Mouse (Mus musculus) CD4-positive, CD25-positive, alpha-beta regulatory T cell, adult 2 months (primary cell): Measurements from ENCODE around the gene Rbms3.

Source experiments
- DNase-seq: peaks from one replicate; pipeline ENCODE4 v3.0.0-alpha.2; 2012; ENCODE audit warnings: low read depth, low spot score

Gene Rbms3

DNA sequence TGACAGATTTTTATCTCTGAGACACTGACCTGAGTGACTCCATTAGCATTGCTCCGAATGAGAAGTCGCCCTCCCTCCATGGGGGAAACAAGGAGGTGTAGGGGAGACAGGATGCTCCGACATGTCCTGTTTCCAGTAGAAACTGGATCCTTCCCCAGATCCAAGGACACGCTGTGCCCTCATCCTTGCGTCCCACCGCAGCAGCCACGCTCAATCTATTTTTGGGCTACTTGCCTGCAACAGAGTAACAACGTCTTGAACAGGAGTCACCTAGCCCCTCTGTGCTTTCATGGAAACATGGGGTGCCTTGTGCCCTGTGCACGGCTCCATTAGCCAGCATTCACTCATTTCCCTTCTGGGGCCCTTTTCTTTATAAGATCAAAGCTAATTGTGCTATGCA is at the start of gene Rbms3:
TSS of gene Rbms3 (minus strand) at position 143 of the 400 bp plus-strand sequence.
- DNase-seq = no peak

GRCm38 (mm10) chr9:117673311-117673710 is 43.6 kb upstream of the Rbms3 start:
- DNase-seq = no peak

DNA sequence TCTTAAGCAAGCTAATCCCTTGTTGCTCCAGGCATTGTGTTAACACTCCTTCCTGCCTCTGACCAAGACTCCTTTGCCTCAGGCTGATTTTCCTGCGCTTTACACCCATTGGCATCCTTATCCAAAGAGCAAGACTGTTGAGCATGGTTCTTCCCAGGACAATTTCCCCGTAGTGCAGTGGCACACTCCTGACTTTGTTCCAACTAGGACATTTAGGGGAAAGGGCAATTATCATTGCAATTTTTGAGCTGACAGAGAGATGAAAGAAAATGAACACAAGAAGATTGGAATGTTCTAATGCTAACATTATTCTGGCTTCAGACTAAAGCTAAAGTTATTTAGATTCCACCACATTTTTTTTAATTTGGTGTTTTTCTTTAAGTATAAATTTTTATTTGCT is 24.9 kb upstream of the Rbms3 start:
- DNase-seq = no peak

- DNase-seq = peak; percentile 5
Observed at GRCm38 (mm10) chr9:117653641-117654040, 23.9 kb upstream of the Rbms3 start.

DNA sequence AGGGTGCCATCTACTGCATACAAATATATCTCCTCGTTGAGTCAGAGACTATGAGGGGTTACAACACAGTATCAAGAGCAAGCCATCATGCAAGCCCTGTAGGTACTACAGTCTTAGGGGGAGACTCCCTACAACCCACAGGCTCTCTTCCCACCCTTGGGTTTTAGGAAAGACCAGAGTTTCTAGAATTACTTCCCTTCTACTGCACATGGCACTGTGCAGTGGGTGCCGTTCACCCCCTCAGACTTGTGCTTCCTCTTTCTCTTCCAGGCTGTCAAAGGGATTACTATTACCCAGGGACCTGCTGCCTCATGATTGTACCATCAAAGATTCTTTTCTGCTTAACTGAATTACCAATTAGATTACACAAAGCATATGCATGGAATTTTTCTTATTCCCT is 16.4 kb upstream of the Rbms3 start:
- DNase-seq = no peak

GRCm38 (mm10) chr9:117641090-117641782 is 11.5 kb upstream of the Rbms3 start:
- DNase-seq = no peak

- DNase-seq = no peak
Observed at GRCm38 (mm10) chr9:117638623-117639185, 9.0 kb upstream of the Rbms3 start.

DNA sequence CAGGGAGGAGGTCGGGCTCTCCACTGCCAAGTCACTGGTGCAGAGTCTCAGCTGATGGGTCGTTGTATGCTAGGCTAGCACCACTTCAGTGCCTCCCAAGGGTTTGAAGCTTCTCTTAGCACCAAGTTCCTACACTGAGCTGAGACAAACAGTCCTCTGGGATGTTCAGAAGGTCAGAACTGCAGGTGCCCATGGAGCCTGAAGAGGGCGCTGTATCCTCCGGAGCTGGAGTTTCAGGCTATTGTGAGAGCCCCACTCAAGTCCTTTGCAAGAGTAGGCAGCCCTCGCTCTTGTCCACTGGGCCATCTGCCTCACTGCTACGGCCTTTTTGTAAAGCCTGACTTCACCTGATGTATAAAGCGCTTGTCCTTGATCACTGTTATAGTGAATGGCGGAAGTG is 6.8 kb upstream of the Rbms3 start:
- DNase-seq = no peak

- no peak for DNase-seq
Observed at GRCm38 (mm10) chr9:117627173-117627572, 2.5 kb downstream of the Rbms3 start.

GRCm38 (mm10) chr9:117600781-117601180 is 28.9 kb downstream of the Rbms3 start:
- no peak for DNase-seq

DNA sequence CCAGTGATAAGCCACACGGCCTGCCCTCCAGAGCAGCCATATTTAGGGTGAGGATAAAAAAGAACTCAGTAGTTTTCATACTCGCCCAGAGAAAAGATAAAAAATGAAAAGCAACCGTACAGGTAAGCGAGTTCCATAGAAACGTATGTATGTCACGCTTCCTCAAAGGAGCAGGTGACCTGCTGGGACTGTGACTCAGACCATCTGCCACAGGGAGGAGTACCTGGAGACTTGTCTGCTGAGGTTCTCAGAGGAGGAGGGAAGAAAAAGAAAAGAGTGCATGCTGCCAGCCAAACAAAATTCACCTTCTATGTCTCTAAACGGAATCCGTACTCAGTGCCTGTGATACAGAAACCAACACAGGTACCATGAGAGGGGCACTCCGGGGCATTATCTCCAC is 30.4 kb downstream of the Rbms3 start:
- no peak for DNase-seq

DNA sequence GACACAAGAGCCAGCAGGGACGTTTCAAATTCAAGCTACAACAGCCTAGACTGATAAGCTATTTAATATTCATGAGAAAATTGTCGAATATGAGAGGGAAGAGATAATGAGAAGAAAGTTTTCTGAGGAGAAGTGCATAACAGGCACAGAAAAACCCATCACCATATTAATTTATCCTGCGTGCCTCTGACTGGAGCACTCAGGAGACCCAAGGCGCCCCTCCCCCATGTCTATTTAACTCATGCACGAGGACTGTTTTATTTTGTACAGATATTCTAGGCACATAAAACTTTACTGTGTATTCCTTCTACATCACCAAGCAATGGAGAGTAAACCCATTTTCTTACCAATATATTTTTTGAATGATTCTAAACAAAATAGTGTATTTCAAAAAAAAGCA is 33.6 kb downstream of the Rbms3 start:
- no peak for DNase-seq

- DNase-seq = no peak
Observed at GRCm38 (mm10) chr9:117585345-117585744, 44.4 kb downstream of the Rbms3 start.

DNA sequence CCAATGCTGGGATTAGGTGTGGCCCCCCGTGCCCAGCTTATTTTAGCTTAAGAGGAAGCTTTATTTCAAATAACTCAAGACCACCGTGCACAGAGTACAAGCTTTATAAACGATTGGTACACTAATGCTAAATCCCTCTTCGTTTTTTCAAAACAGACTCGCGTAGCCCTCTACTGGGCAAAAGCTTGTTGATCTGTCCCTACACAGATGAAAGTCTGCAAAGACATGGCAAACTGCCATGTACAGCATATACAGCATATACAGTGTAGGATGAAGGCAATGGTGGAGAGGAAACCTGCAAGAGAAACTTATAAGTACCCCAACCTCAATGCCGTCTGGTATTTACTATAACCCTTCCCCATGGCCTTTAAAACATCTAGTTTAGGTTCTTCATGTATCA is 46.1 kb downstream of the Rbms3 start:
- no peak for DNase-seq

DNA sequence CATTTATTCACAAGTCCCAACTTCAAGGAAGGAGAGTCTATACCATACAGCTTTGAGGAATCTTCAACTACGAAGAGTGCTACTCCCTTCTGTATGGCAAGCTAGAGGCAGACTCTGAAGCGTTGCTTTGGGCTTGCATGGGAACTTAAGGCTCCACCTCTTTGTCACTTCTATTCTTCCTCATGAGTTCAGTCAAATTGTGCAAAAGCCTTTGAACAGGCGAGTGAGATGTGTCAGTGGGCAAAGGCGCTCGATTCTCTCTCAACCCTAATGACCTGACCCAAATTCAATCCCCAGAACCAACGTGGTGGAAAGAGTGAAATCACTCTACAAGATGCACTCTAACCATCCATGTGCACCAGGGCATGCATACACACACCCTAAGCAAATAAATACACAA is 47.1 kb downstream of the Rbms3 start:
- DNase-seq = no peak

DNA sequence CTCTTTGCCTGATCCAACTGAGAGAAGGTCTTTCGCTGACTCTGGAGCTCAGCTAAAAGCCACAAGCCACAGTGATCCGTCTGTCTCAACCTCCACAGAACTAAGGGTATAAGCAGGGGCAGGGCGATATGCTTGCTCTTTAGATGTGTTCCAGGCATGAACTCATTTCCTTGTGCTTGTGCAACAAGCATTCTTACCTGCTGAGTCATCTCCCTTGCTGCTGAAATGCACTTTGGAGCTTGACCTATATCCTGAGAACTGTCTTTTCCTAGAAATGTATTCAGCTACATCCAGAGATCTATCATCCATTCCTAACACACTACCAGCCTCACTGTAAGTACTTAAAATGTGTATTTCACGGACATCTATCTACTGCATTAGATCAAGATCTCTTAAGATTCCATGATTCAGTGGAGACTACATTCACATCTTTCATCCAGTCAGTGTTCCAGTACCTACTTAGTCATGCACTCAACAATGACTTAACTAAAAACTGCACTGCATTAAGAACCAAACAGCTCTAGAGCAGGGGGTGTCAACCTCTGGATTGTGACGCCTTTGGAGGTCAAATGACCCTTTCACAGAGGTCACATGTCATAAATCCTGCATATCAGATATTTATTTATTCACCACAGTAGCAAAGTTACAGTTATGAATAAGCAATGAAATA is 58.4 kb downstream of the Rbms3 start:
- no peak for DNase-seq

DNA sequence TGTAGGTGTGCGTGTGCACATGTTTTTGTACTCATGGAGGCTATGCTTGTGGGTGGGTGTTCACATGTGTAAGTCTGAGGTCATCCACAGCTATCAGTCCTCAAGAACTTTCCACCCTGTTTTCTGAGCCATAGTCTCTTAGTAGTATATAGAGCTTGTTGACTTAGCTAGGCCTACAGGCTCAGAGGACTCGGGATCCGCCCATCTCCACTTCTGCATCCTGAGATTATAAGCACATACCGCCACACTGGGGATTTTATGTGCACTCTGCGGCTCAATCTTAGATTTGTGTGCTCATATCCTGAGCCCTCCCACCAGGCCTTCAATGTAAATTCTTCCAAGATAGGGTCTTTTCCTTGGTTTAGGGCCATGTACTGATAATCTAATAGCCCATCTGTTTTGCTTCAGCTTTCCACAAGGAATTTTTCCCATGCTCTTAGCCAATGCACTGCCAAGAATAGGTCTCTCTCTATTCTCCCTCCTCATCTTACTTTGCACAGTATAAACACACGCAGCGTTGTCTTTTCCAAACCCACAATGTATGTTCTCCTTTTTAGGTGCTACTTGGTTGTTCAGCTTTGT is 59.4 kb downstream of the Rbms3 start:
- no peak for DNase-seq

GRCm38 (mm10) chr9:117566293-117566692 is 63.4 kb downstream of the Rbms3 start:
- no peak for DNase-seq

GRCm38 (mm10) chr9:117558562-117558961 is 71.2 kb downstream of the Rbms3 start:
- DNase-seq = no peak

- DNase-seq = no peak
Observed at GRCm38 (mm10) chr9:117554356-117554755, 75.4 kb downstream of the Rbms3 start.

GRCm38 (mm10) chr9:117529281-117529680 is 100.4 kb downstream of the Rbms3 start:
- no peak for DNase-seq

DNA sequence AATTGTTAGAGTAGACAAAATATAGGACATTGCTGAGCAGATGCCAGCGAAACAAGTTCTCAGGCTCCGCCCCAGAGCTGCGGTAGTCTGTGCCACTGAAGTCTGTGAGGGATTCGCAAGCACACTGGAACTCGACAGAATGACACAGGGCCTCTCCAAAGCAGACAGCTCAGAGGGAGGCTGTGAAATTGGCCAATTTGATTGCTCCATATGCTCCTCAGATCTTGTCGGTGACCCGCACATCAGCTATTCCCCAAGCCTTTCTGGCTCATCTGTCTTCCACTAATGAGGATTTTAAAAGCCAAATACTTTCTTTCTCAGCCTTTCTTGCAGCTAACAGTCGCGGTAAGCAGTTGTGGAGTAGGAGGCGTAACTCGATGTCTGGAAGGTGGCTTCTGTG is 120.8 kb downstream of the Rbms3 start:
- no peak for DNase-seq

- DNase-seq = no peak
Observed at GRCm38 (mm10) chr9:117491866-117492265, 137.8 kb downstream of the Rbms3 start.
